17 mouse cellular contexts compared by ENCODE assay signal in genomic region chr9:95566931-95567330, GRCm38 (mm10). TPM values are rescaled to one million over a fixed set of nuclear protein-coding genes. Genes with fewer than 3 reads are reported as not detected.
DNase-seq lines count a peak whose midpoint lies in the region; ATAC-seq and TF ChIP-seq lines count a peak whose summit lies in the region.
"Had no signal": no experiment of that assay in that cellular context is flagged by ENCODE, and none has a peak within 500 bp of the region (broad histone marks: within the 10 kb centered on the region; RNA-seq: fewer than 3 reads in every experiment).

No protein-coding gene starts in this region.

- 30% methylated on average over 5 of the region's 5 CpGs for WGBS in cerebellum, adult 2 months
- 63% methylated on average over 5 of the region's 5 CpGs for WGBS in liver, postnatal 0 days (ENCODE audit: insufficient replicate concordance)

- no peak overlapping the region for H3K4me2 ChIP-seq in liver, postnatal 0 days (ENCODE audit: low read depth, low read length)
- H3K4me2 ChIP-seq: heart, embryonic 15.5 days; intestine, embryonic 15.5 days; liver, embryonic 13.5 days; neural tube, embryonic 13.5 days had no signal

- TF ChIP-seq CTCF in cerebellum, adult 2 months (IDR thresholded peaks at IDR 0.05; ENCODE audit: borderline replicate concordance, insufficient read depth, low read depth, low read length) = no peak
- no peak for TF ChIP-seq CTCF in liver, postnatal 0 days (IDR thresholded peaks at IDR 0.05; ENCODE audit: low read depth)

- no peaks in the 10 kb centered on the region for H3K27me3 ChIP-seq in cerebellum, adult 2 months (ENCODE audit: control insufficient read depth, insufficient read depth, low read length)
- no peaks in the 10 kb centered on the region for H3K27me3 ChIP-seq in liver, postnatal 0 days (ENCODE audit: insufficient read depth, low read length)
- H3K27me3 ChIP-seq: Patski had no signal

- TF ChIP-seq POLR2A in cerebellum, adult 2 months (IDR thresholded peaks at IDR 0.05; ENCODE audit: borderline replicate concordance, insufficient read depth, low read length) = no peak

- H3K27ac ChIP-seq in cerebellum, adult 2 months (ENCODE audit: insufficient read depth, low read length) = no peak overlapping the region
- no peak overlapping the region for H3K27ac ChIP-seq in liver, postnatal 0 days (ENCODE audit: low read depth)
- H3K27ac ChIP-seq: embryonic facial prominence, embryonic 10.5 days; heart, embryonic 15.5 days; intestine, embryonic 15.5 days; liver, embryonic 13.5 days; neural tube, embryonic 13.5 days had no signal

- H3K4me1 ChIP-seq in cerebellum, adult 2 months (ENCODE audit: control insufficient read depth, insufficient read depth, low read length) = peaks cover 7% of the 10 kb centered on the region
- H3K4me1 ChIP-seq in liver, postnatal 0 days (ENCODE audit: insufficient read depth) = peaks cover 8% of the 10 kb centered on the region
- H3K4me1 ChIP-seq: intestine, embryonic 15.5 days had no signal

- peaks cover 3% of the 10 kb centered on the region; the same call in 1 of the 2 replicates for H3K36me3 ChIP-seq in liver, postnatal 0 days (replicated peaks; ENCODE audit: insufficient read depth, low read length)
- H3K36me3 ChIP-seq: embryonic facial prominence, embryonic 10.5 days; heart, embryonic 15.5 days; intestine, embryonic 15.5 days; neural tube, embryonic 13.5 days had no signal

- no peak for TF ChIP-seq EP300 in liver, postnatal 0 days (IDR thresholded peaks at IDR 0.05; ENCODE audit: low read depth)

- ATAC-seq in liver, postnatal 0 days = no peak
- ATAC-seq: forebrain, embryonic 16.5 days; intestine, embryonic 15.5 days; Patski had no signal

- H3K9ac ChIP-seq in liver, postnatal 0 days (replicated peaks) = no peak overlapping the region
- H3K9ac ChIP-seq: heart, embryonic 15.5 days; intestine, embryonic 15.5 days; liver, embryonic 13.5 days; neural tube, embryonic 13.5 days had no signal

- H3K4me3 ChIP-seq in cerebellum, adult 2 months (replicated peaks; ENCODE audit: insufficient read depth, low read depth, low read length) = no peak overlapping the region
- H3K4me3 ChIP-seq in liver, postnatal 0 days (ENCODE audit: low read depth, low read length) = no peak overlapping the region
- H3K4me3 ChIP-seq: embryonic facial prominence, embryonic 10.5 days; heart, adult 2 months; heart, embryonic 15.5 days; intestine, embryonic 15.5 days; liver, embryonic 13.5 days; neural tube, embryonic 13.5 days had no signal

- peak; percentile 55 to 71 for DNase-seq in cerebellum, adult 2 months
- no peak for DNase-seq in cerebellum, adult 8-10 months
- DNase-seq in liver, postnatal 0 days = peak; percentile 11
- DNase-seq in liver (no peak), ZHBTc4 (ENCODE audit: low read depth, low spot score) (peak; percentile 38)
- peak; percentile 49 to 50 for DNase-seq in cerebellum, postnatal 36 days
- no peak for DNase-seq in embryo, embryonic 11 days
- DNase-seq: heart, adult 2 months; layer of hippocampus, postnatal 36 days; liver, embryonic 13.5 days; thymus, postnatal 25 days had no signal

- no peaks in the 10 kb centered on the region for H3K9me3 ChIP-seq in liver, postnatal 0 days (ENCODE audit: low read length)
- H3K9me3 ChIP-seq: embryonic facial prominence, embryonic 10.5 days; heart, embryonic 15.5 days; intestine, embryonic 15.5 days; liver, embryonic 13.5 days; neural tube, embryonic 13.5 days had no signal

RNA-seq across cellular contexts. Expression of gene Paqr9, which starts 7.5 kb away (rescaled TPM):
- 18.5 and 19.8 TPM in 2 replicates for polyA plus RNA-seq in cerebellum, adult 2 months (2012; rRNA removed)
- 63.6 and 68.7 TPM in 2 replicates for polyA plus RNA-seq in liver, postnatal 0 days (2015; fragmentation: Nextera tagmentation; extraction: Ambion mirVana)

RNA-seq across cellular contexts. Expression of gene U2surp, which starts 55.1 kb away (rescaled TPM):
- polyA plus RNA-seq in cerebellum, adult 2 months (2012; rRNA removed) = 28.4 and 30.8 TPM in 2 replicates
- polyA plus RNA-seq in liver, postnatal 0 days (2015; fragmentation: Nextera tagmentation; extraction: Ambion mirVana) = 56.5 and 60.9 TPM in 2 replicates

Comparison
In these comparisons a context has a peak if more than half of its experiments do, and no peak if none do; other contexts are left out.
1. DNase-seq: peak in cerebellum, adult 2 months (2 of 2), liver, postnatal 0 days (single experiment), ZHBTc4 (single experiment) and cerebellum, postnatal 36 days (2 of 2); none in cerebellum, adult 8-10 months (single experiment), liver (single experiment) and embryo, embryonic 11 days (single experiment).